Mouse (Mus musculus) CD8-positive naive resting alpha-beta T cell, adult 2 months (primary cell): ENCODE results near the gene Alk.

ENCODE experiments used
- DNase-seq, 2 experiments: peaks; one replicate each; pipeline ENCODE4 v3.0.0; 2022; ENCODE audit warnings: low read depth in 2 of 2, low spot score in 2 of 2

Gene Alk

GRCm38 (mm10) chr17:72401861-72402260 is 202.6 kb downstream of the Alk start:
- DNase-seq, result no peak

GRCm38 (mm10) chr17:72401349-72401748 is 203.1 kb downstream of the Alk start:
- DNase-seq, result no peak

- no peak for DNase-seq
These were observed 204.9 kb downstream of the Alk start for GRCm38 (mm10) chr17:72399331-72400059.

DNA sequence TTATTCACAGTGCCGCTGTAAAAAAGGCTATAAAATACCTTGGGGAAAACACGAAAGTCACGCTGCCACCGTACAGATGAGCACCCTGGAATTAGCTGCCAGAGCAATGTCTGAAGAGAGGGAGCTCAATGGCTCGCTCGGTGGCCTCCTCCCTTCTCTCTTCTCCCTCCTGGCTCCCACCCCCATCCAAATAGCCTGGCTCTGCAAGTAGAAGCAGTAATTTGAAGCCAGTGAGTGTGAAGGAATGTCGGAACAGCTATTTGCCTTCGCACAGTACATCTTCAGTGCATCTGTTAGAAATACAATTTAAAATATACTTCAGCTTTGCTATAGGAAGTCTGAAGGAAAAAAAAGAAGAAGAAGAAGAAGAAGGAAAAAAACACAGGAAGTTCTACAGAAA is 208.5 kb downstream of the Alk start:
- DNase-seq, result no peak

DNA sequence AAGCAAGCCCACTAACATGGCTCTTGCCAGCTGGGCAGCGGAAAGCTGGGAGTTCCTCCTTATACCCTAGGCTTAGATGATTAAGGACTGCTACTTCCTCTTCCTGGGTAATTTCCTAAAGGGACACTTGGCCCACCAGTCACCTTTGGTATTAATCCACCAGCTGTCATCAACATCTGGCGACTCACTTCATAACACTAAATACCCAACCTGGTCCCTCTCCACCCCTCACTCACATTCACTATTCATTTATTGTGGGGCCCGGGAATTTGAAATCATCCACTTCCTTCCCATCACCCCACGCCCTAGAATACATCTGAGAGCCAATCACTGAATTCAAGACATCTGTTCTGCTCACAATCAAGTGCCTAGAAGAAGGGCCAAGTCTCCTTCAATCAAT is 235.4 kb downstream of the Alk start:
- DNase-seq, result no peak

- no peak for DNase-seq
These were observed 241.5 kb downstream of the Alk start for GRCm38 (mm10) chr17:72362811-72363496.

DNA sequence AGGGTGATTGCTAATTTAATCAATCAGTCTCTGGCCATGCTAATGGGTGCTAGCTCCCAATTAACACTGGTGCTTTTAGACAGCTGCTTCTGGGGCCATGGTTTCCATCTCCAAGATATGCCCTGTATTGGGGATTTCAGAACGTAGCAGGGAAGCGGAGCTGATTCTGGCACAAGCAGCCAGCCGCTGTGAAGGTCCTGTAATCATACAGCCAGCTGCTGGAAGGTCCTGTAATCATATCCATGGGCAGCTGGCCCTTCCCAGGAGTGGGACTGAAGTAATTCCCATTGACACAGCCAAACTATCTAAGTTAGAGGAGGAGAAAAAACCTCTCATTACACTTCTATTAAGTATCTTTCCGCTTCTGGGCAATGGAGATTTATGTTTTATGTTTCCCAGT is 242.5 kb downstream of the Alk start:
- no peak for DNase-seq

GRCm38 (mm10) chr17:72356759-72357302 is 247.6 kb downstream of the Alk start:
- DNase-seq, result no peak

- no peak for DNase-seq
These were observed 265.0 kb downstream of the Alk start for GRCm38 (mm10) chr17:72339437-72339836.

DNA sequence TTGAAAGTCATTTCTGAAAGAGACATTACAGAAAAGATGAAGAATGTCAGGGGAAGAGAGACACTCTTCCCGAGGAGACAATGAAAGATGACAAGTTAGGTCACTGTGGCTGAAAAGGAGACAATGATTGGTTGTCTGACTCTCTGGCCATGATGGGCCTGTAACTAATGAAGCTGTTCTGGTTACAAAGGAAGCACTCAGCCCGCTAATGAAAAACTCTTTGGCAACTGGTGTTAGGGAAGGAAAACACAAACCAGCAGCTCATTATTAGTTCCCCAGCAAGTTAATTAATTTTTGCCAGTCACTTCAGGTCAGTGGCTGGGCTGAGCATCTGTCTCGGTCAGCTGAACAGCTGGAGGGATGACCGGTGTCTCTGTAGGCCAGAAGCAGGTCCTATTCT is 271.5 kb downstream of the Alk start:
- no peak for DNase-seq

DNA sequence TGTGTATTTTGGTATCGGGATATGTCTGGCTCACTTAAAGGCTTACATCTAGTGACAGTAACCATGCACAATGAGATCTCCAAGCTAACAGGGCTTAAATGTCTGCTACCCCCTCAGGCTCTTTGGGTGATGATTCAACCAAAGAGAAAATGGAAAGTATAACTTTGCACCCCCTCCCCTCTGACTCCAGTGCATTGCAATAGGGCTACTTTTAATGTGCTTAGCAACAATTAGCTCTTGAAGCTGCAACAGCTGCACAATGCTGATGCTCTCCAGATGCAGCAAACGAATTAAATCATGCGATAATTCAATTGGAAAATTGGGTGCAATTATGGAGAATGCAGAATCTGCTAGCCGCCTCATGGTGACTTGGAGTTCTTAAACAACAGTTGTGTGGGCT is 278.5 kb downstream of the Alk start:
- no peak for DNase-seq

DNA sequence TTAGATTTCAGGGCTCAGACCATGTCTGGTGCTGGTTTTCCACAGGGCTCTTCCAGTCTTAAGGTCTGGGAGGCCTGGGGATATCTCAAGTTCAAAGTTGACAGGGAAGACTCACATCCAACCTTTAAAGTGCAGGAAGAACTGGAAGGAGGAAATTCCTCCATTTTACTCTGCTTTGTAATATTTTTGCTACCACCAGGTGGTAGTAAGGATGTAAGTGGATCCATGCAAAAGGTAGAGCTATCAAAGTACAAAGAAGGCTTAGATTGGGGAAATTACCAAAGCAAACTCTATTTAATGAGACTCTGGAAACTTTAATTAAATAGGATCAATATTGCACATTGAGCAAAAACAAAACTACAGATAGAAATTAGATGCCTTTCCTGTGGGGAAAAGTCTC is 284.9 kb downstream of the Alk start:
- DNase-seq, result no peak

DNA sequence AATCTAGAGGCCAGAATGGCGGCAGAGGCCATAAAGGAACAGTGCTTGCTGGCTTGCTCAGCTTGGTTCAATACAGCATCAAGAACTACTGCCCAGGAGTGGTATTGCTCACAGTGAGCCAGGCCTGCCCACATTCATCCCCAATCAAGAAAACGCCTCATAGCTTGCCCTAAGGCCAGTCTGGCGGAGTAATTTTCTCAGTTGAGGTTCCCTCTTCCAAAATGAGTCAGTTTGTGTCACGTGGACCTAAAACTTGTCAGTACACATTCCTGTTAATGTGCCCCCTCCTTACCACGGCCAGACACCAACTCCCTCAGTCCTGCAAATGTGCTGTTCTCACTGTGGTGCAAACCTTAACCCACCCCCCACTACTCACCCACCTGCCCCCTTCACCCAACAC is 304.8 kb downstream of the Alk start:
- DNase-seq, result no peak

DNA sequence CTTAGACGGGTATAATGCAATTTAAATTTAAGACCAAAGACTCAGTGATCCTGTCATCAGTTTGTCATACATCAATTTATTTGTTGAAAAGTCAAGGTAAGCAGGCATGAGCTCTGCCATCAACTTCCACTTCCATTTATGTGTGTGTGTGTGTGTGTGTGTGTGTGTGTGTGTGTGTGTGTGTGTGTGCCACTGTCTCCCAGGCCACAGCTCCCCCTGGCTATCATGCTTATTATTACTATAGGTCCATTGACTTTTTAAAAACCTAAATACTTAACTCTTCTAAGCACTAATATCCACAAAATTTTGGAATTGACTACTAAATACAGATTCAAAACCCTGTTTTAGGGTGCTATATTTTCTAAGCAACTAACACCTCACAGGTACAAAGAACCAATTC is 308.1 kb downstream of the Alk start:
- DNase-seq, result no peak

- DNase-seq, result no peak
These were observed 311.2 kb downstream of the Alk start for GRCm38 (mm10) chr17:72293267-72293580.

DNA sequence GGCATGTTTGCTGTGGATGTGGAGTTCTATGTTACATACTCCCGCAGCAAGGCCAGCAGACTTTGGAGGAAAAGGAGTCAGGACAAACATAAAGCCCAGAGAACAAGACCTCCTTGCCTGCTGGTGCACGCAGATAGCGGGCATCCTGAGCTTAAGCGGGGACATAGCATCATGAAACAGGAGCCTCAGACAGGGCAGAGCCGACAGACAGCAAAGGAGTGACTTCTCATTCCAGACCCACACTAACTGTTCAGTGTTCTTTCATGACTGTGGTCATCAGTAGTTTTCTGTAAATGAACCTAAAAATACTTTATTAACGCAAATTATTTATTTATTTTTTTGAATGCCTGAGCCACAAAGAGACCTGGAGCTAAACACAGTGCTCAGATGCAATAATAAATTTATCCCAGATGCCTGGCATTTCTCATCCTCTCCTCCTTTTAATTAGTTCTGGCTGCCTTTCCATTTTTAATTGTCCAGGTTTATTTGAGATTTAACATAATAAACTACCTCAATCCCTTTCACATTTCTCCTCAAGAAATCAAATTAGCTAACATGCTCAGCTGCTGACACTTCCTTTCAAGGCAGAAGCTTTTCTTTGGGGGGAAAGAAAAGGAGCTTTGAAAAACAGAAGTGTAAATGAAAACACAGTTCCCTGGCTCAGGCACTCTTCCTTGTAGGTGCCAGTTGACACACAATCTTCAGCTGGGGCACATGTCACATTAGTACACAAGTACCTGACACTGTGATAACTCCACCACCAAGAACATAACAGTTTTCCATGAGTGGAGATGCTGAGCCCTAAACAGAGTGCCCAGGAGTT is 311.8 kb downstream of the Alk start:
- DNase-seq, result no peak

DNA sequence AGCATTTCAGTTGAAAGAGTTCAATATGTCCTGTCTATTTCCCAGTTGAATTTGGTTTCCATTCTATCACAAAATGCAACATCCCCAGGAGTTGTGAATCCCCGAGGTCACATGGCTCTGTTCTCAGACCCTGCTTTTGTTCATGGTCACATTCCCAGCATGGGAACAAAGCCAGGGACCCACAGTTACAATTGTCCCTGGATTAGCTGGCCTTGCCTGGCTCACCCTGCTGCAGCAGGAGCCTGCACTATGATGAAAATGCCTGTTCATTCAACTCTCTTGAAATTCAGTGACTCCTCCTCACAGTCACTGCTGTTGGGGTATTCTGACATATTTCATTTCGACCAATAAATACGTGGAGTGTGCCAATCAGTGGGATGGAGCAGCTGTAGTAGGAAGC is 318.5 kb downstream of the Alk start:
- no peak for DNase-seq

- no peak for DNase-seq
These were observed 326.1 kb downstream of the Alk start for GRCm38 (mm10) chr17:72278296-72278695.

DNA sequence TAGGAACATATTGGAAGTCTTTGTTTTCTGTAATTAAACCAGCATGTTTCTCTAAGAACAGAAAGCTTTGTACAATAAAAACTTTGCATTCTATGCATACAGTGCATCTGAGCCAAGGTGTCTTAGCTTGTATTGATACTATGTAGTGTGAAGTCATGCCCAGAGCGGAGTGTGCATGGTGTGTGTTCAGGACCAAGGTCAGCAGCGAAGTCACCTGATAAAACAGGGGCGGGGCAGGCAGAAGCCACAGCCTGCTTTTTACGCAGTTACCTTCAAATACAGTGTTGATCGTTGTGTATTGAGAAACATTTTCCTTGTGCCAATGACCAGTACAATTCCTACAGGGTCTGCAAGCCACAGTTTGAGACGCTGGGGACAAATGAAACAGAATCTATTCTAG is 327.6 kb downstream of the Alk start:
- DNase-seq, result no peak

GRCm38 (mm10) chr17:72275391-72275904 is 329.0 kb downstream of the Alk start:
- DNase-seq, result no peak

DNA sequence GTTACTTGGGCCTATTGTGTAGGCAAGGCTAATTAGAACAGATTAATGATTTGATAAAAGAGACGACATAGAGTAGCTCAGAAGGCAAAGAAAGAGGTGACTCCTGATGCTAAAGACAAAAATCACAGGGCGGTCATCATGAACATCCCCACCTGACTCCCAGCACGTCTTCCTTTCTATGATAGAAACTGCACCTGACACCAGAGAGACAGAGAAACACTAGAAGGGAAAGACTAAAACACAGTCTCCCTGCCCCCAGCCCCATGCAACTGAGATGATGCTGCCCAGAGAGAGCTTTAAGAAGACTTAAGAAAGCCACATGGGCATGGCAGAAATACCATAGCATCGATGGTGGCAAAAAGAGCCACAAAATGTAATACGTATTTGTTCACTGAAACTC is 330.2 kb downstream of the Alk start:
- no peak for DNase-seq

GRCm38 (mm10) chr17:72271640-72272039 is 332.8 kb downstream of the Alk start:
- DNase-seq, result no peak
